Mouse (Mus musculus): ENCODE results near the gene Pias3.
"Not testable (repeated sequence)": the region's sequence is repeated elsewhere in the genome, so short reads cannot be mapped to it uniquely, and the experiment has no call there.

Gene Pias3

GRCm38 (mm10) chr3:96684822-96685156 lies 11.4 kb upstream of the Pias3 start:
- in situ Hi-C loops (cut with MboI, MseI) = no loop called here

GRCm38 (mm10) chr3:96686057-96686456 lies 10.1 kb upstream of the Pias3 start:
- in situ Hi-C loops (cut with MboI, MseI) = not testable (repeated sequence)

GRCm38 (mm10) chr3:96688854-96689253 lies 7.3 kb upstream of the Pias3 start:
- in situ Hi-C loops (cut with MboI, MseI) = no loop called here

- in situ Hi-C loops (cut with MboI, MseI) = no loop called here
These were observed 5.9 kb upstream of the Pias3 start for GRCm38 (mm10) chr3:96690298-96690697.

DNA sequence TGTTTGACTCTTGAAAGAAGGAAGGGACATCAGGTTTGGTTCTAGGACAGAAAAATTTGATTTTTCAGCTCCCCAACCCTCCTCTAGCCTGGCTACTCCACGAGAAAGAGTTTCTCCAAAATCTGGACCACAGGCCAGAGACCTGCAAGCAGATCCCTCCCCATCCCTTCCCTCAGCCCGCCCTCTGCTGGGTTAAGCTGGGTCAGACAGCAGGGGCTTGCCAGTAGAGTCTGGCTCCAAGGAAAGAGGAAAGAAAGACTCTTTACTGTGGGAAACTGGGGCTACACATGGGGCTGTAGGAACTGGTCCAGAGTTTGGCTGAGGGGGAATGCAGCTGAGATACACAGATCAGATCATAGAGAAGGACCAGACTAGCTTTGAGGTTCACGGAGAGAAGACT lies 3.7 kb upstream of the Pias3 start:
- in situ Hi-C loops (cut with MboI, MseI) = no loop called here

GRCm38 (mm10) chr3:96693579-96693978 lies 2.6 kb upstream of the Pias3 start:
- in situ Hi-C loops (cut with MboI, MseI) = no loop called here

DNA sequence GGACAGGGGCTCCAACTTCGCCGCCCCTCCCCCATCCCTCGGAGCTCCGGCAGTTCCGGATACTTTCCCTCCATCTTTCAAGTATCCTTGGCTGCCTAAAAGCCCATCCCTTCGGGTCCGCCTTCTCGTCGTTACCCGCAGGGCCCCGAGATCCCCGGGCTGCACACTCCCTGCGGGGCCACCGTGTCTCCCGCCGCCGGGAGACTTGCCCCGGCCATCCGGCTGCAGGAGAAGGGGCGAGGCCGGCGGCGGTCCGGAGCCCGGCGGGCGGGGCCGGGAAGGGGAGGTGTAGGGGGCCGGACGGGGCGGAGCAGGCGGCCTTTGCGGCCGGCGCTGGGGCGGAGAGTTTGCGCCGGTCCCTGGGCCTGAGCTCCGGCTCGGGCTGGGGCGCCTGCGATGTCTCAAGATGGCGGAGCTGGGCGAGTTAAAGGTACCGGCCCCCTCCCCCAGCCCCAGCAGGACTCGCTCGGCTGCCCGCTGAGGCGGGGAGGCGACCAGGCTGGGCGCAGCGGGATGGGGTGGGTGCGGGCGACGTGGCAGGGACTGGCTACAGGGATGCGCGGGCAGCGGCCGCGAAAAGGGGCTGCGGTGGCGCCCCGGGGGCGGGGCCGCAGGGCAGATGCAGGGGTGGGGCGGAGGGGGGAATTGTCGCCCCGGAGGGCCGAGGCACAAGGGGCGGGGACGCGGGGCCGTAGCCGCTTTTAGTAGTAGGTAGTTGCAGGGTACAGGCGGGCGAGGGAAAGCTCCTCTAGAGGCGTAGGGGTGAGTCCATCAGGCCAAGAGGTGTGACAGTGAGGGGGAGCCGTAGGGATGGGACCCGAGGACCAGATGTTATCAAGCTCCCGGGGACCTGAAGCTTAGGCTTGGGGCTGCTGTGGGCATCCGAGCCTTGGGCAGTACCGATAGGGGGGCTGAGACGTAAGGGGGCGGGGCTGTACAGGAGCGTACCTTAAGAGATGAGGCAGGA lies 865 bp downstream of the Pias3 start:
- in situ Hi-C loops (cut with MboI, MseI) = no loop called here

DNA sequence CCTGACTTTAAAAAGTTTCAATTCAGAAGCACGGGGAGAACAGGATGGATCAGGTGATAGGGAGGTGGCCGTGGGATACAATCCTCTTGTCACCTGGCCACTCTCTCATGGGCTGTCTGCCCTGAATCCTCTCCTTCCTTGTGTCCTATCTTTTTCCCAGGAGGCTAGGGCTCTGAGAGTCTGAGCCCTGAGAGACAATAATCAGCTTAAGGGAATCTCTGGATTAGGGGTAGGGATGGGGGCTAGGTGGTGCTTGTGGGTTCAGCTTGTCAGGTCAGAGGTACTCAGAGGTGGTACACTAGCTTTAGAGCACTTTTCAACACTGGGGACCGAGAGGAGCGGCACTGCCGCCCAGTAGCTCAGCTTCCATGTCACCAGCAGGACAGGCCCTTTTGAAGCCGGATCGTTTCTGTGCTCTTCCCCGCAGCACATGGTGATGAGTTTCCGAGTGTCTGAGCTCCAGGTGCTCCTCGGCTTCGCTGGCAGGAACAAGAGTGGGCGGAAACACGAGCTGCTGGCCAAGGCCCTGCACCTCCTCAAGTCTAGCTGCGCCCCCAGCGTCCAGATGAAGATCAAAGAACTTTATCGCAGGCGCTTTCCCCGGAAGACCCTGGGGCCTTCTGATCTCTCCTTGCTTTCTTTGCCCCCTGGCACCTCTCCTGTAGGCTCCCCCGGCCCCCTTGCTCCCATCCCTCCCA lies 3.0 kb downstream of the Pias3 start:
- in situ Hi-C loops (cut with MboI, MseI) = no loop called here

GRCm38 (mm10) chr3:96700376-96700775 lies 4.2 kb downstream of the Pias3 start:
- in situ Hi-C loops (cut with MboI, MseI) = loop anchor here in 1 of 2 experiments (5.0 kb wide), 1 partner anchor 38 kb away; no protein-coding TSS in a partner anchor

GRCm38 (mm10) chr3:96701003-96701402 lies 4.8 kb downstream of the Pias3 start:
- in situ Hi-C loops (cut with MboI, MseI) = loop anchor here in 1 of 2 experiments (5.0 kb wide), 1 partner anchor 39 kb away; no protein-coding TSS in a partner anchor

GRCm38 (mm10) chr3:96704778-96705177 lies 8.6 kb downstream of the Pias3 start:
- in situ Hi-C loops (cut with MboI, MseI) = loop anchor here in 1 of 2 experiments (5.0 kb wide), 1 partner anchor 42 kb away; no protein-coding TSS in a partner anchor

- in situ Hi-C loops (cut with MboI, MseI) = no loop called here
These were observed 10.0 kb downstream of the Pias3 start for GRCm38 (mm10) chr3:96706217-96706616.

GRCm38 (mm10) chr3:96706984-96707383 lies 10.8 kb downstream of the Pias3 start:
- in situ Hi-C loops (cut with MboI, MseI) = no loop called here

- in situ Hi-C loops (cut with MboI, MseI) = no loop called here
These were observed 11.9 kb downstream of the Pias3 start, which contains the start of gene Nudt17 for GRCm38 (mm10) chr3:96707903-96708683. TSS of gene Nudt17 (minus strand) at chr3:96708562.

- in situ Hi-C loops (cut with MboI, MseI) = no loop called here
These were observed 12.5 kb downstream of the Pias3 start for GRCm38 (mm10) chr3:96708684-96709064.

GRCm38 (mm10) chr3:96714286-96714685 lies 18.1 kb downstream of the Pias3 start:
- in situ Hi-C loops (cut with MboI, MseI) = no loop called here

- in situ Hi-C loops (cut with MboI, MseI) = no loop called here
These were observed 19.7 kb downstream of the Pias3 start for GRCm38 (mm10) chr3:96715854-96716253.

- in situ Hi-C loops (cut with MboI, MseI) = no loop called here
These were observed 23.0 kb downstream of the Pias3 start for GRCm38 (mm10) chr3:96719173-96719572.

- in situ Hi-C loops (cut with MboI, MseI) = no loop called here
These were observed 31.2 kb downstream of the Pias3 start, which contains the start of the genes Polr3c and Rnf115 for GRCm38 (mm10) chr3:96727343-96727827. TSS of gene Polr3c (minus strand) at chr3:96727628. TSS of gene Rnf115 (plus strand) at chr3:96727664.

GRCm38 (mm10) chr3:96727828-96728633 lies 31.8 kb downstream of the Pias3 start:
- in situ Hi-C loops (cut with MboI, MseI) = no loop called here
